Mouse (Mus musculus) kidney, adult 18-20 months (tissue): ENCODE data around the gene Cox4i2.

Experiments used
- DNase-seq: peaks from one replicate; pipeline ENCODE4 v3.0.0; 2021

The Cox4i2 gene

GRCm38 (mm10) chr2:152772231-152772630 is 18.3 kb downstream of the Cox4i2 start:
- no peak for DNase-seq

GRCm38 (mm10) chr2:152775357-152775756 is 21.4 kb downstream of the Cox4i2 start:
- no peak for DNase-seq

- no peak for DNase-seq
Observed at GRCm38 (mm10) chr2:152776019-152776418, 22.0 kb downstream of the Cox4i2 start.

- no peak for DNase-seq
Observed at GRCm38 (mm10) chr2:152776435-152776834, 22.5 kb downstream of the Cox4i2 start.

GRCm38 (mm10) chr2:152777081-152777480 is 23.1 kb downstream of the Cox4i2 start:
- DNase-seq, result no peak

GRCm38 (mm10) chr2:152780466-152780865 is 26.5 kb downstream of the Cox4i2 start:
- no peak for DNase-seq

GRCm38 (mm10) chr2:152781031-152781711 is 27.2 kb downstream of the Cox4i2 start:
- DNase-seq, result no peak

GRCm38 (mm10) chr2:152782656-152783055 is 28.7 kb downstream of the Cox4i2 start:
- DNase-seq, result no peak

GRCm38 (mm10) chr2:152783241-152783640 is 29.3 kb downstream of the Cox4i2 start:
- no peak for DNase-seq

GRCm38 (mm10) chr2:152784640-152785039 is 30.7 kb downstream of the Cox4i2 start:
- DNase-seq, result no peak

GRCm38 (mm10) chr2:152785446-152786350 is 31.7 kb downstream of the Cox4i2 start:
- peak; percentile 83 for DNase-seq

GRCm38 (mm10) chr2:152787136-152787535 is 33.2 kb downstream of the Cox4i2 start:
- peak; percentile 57 for DNase-seq

- no peak for DNase-seq
Observed at GRCm38 (mm10) chr2:152787543-152787942, 33.6 kb downstream of the Cox4i2 start.

- peak; percentile 45 for DNase-seq
Observed at GRCm38 (mm10) chr2:152788892-152789421, 35.0 kb downstream of the Cox4i2 start.

- no peak for DNase-seq
Observed at GRCm38 (mm10) chr2:152789591-152789999, 35.6 kb downstream of the Cox4i2 start.

GRCm38 (mm10) chr2:152792461-152792860 is 38.5 kb downstream of the Cox4i2 start:
- peak; percentile 59 for DNase-seq

GRCm38 (mm10) chr2:152793381-152793780 is 39.4 kb downstream of the Cox4i2 start:
- DNase-seq, result no peak

- DNase-seq, result no peak
Observed at GRCm38 (mm10) chr2:152794281-152794827, 40.4 kb downstream of the Cox4i2 start.

GRCm38 (mm10) chr2:152797589-152797988 is 43.6 kb downstream of the Cox4i2 start:
- DNase-seq, result no peak

- DNase-seq, result no peak
Observed at GRCm38 (mm10) chr2:152799954-152800761, 46.2 kb downstream of the Cox4i2 start.

- DNase-seq, result no peak
Observed at GRCm38 (mm10) chr2:152800762-152801113, 46.8 kb downstream of the Cox4i2 start.

- no peak for DNase-seq
Observed at GRCm38 (mm10) chr2:152802303-152802702, 48.3 kb downstream of the Cox4i2 start.

- DNase-seq, result no peak
Observed at GRCm38 (mm10) chr2:152803081-152803480, 49.1 kb downstream of the Cox4i2 start.
